Mouse (Mus musculus): ENCODE results near the gene Sap30bp. TPM values are rescaled to one million over a fixed set of nuclear protein-coding genes. Genes with fewer than 3 reads are reported as not detected.

The Sap30bp gene
- total RNA-seq (2021), result 10 to 100 TPM; 45.3 to 54.0 TPM
- long read RNA-seq, experiment 1, transcript Sap30bp-203 (11 exons, 3,654 nt), result major isoform, 30 of 81 reads
- long read RNA-seq, experiment 1, partial matches to known transcripts, result 1 of 81 reads
- long read RNA-seq, experiment 1, other reads (novel, unspliced or antisense), result 50 of 81 reads
- long read RNA-seq, experiment 2, transcript Sap30bp-203 (11 exons, 3,654 nt), result major isoform, 27 of 63 reads
- long read RNA-seq, experiment 2, partial matches to known transcripts, result 0 of 63 reads
- long read RNA-seq, experiment 2, other reads (novel, unspliced or antisense), result 36 of 63 reads

- DNase-seq (ENCODE audit: low spot score in 2 of 2), result peak; percentile 98 to 99
Observed at GRCm38 (mm10) chr11:115933108-115933746, at the start of gene Sap30bp, which contains the start of gene Recql5. TSS of gene Sap30bp (plus strand) at chr11:115933282. TSS of gene Recql5 (minus strand) at chr11:115933477.

- DNase-seq (ENCODE audit: low spot score in 2 of 2), result no peak
Observed at GRCm38 (mm10) chr11:115884361-115884760, 48.7 kb upstream of the Sap30bp start.

- no peak for DNase-seq (ENCODE audit: low spot score in 2 of 2)
Observed at GRCm38 (mm10) chr11:115885281-115885680, 47.8 kb upstream of the Sap30bp start.

DNA sequence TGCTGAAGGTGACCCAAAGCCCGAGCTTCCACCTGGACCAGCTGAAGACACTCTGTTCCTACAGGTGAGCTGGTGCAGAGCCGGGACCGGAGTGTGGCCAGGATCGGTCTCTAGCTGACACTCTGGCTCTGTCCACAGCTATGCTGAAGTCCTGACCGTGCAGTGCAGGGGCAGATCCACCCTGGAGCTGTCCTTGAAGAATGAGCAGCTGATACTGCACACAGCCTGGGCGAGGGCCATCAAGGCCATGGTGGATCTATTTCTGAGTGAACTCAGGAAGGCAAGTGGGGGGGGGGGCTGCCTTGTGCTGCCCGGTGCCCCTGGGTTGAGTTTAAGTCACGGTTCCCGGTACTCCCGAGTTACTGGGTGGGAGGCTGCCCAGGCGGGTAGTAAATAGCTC lies 46.6 kb upstream of the Sap30bp start:
- no peak for DNase-seq (ENCODE audit: low spot score in 2 of 2)

GRCm38 (mm10) chr11:115888020-115888419 lies 45.1 kb upstream of the Sap30bp start:
- DNase-seq (ENCODE audit: low spot score in 2 of 2), result no peak

- DNase-seq (ENCODE audit: low spot score in 2 of 2), result no peak
Observed at GRCm38 (mm10) chr11:115889159-115889558, 43.9 kb upstream of the Sap30bp start.

- no peak for DNase-seq (ENCODE audit: low spot score in 2 of 2)
Observed at GRCm38 (mm10) chr11:115892213-115892612, 40.9 kb upstream of the Sap30bp start.

DNA sequence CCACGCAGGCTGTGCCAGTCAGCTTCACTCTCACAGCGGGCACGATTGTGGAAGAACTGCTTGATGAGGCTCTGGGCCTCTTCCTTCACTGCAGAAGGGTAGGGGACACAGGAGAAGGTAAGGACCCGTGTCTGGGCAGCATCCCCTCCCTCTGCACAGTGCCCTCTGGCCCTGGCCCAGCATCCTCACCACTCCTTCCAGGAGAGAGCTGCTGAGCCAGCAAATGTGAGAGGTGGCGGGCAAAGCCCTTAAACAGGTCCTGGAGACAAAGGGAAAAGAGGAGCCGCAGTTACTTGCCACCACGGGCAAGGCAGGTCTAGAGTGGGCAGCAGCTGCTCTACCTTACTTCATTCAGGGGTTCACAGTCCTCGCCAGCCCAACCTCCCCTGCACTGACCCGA lies 40.0 kb upstream of the Sap30bp start:
- DNase-seq (ENCODE audit: low spot score in 2 of 2), result no peak

GRCm38 (mm10) chr11:115894755-115895520 lies 38.1 kb upstream of the Sap30bp start:
- DNase-seq (ENCODE audit: low spot score in 2 of 2), result no peak

DNA sequence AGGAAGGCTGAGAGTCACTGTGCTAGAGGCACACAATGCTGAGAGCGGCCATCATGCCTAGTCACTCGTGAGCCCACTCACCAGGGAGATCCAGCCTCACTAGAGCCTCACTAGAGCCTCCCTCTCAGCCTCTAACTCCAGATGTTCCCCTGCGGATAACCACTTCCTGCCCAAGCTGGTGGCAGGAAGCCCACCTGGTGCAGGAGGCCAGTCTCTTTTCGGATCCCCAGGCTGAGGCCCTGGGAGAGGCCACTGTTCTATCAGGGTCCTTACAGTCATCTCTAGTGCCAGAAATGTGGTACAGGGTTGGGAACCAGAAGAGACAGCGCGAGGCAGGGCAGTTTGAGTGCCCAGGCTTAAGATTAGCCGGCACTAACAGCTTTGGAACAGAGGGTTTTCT lies 34.6 kb upstream of the Sap30bp start:
- DNase-seq (ENCODE audit: low spot score in 2 of 2), result no peak

- DNase-seq (ENCODE audit: low spot score in 2 of 2), result peak; percentile 32 to 51
Observed at GRCm38 (mm10) chr11:115898886-115899285, 34.2 kb upstream of the Sap30bp start.

DNA sequence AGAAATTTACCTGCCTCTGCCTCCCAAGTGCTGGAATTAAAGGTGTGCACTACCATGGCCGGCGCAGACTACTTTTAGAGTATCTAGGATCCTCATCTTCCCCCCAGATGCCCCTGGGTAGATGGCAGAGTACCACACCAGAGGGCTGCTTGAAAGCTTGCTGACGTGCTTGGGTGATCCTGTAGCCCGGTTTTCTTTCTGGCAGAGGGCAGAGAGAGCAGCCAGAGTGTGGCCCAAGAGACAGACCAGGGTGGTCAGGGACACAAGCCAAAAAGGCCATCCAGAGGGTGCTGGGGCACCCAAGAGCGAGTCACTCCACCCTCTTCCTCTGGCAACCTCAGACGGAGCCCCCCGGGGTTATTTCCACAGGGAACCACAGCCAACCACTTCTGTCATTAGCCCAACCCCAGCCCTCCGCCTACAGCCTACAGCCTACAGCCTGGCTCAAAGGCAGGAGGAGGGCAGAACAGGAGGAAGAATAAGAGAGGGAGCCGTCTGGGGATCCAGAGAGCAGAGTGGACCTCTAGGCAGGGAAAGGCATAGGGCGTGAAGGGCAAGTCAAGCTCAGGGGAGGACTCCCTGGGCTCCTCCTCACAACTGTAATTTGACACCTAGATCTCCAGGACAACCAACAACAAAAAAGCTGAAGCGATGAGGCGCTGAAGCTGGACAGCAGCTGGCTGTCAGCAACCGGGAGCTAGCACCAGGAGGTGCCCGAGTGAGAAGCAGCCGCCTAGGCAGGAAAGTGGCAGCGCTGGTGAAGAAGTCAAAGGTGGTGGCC lies 33.4 kb upstream of the Sap30bp start, which contains the start of gene Smim5:
Gene Smim5 (plus strand): TSS at position 481 of the 781 bp plus-strand sequence.
- no peak for DNase-seq (ENCODE audit: low spot score in 2 of 2)

GRCm38 (mm10) chr11:115900561-115901337 lies 32.3 kb upstream of the Sap30bp start:
- no peak for DNase-seq (ENCODE audit: low spot score in 2 of 2)

DNA sequence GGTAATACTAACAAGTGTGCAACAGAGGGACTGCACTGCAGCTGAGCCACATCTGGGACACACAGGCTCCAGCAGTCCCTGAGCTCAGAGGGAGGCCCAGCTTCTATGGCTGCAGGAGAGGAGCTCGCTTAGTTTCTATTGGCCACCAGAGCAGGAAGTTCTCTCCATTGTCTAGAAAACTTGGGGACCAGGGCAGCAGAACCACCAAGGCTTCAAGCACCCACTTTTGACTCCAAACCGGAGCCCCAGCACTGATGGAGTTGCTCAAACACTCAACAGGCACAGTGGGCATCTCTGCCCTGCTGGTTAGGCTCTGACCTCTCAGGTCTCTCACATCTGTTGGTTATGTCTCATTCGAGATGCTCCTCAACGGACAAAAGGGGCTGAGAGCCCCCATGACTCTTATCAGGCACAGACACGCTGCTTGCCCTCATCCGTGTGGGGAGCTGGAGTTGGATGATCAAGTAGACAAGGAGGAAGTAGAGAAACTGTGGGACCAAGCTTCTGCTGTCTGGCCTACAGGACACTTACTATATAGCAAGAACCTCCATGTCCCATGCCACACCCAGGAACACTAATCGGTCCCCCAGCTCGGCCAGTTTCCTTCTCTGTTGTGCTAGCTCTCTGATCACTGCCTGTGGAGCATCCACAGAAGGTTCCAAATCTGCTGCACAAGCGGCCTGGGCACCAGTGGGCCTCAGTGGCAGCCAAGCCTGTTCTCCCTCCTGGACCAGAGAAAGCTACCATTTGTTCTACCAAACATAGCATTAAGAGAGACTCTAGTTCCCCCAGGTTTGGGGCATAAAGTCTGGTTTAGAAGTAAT lies 31.5 kb upstream of the Sap30bp start:
- DNase-seq (ENCODE audit: low spot score in 2 of 2), result no peak

- no peak for DNase-seq (ENCODE audit: low spot score in 2 of 2)
Observed at GRCm38 (mm10) chr11:115902177-115902576, 30.9 kb upstream of the Sap30bp start.

GRCm38 (mm10) chr11:115902831-115903230 lies 30.3 kb upstream of the Sap30bp start:
- no peak for DNase-seq (ENCODE audit: low spot score in 2 of 2)

DNA sequence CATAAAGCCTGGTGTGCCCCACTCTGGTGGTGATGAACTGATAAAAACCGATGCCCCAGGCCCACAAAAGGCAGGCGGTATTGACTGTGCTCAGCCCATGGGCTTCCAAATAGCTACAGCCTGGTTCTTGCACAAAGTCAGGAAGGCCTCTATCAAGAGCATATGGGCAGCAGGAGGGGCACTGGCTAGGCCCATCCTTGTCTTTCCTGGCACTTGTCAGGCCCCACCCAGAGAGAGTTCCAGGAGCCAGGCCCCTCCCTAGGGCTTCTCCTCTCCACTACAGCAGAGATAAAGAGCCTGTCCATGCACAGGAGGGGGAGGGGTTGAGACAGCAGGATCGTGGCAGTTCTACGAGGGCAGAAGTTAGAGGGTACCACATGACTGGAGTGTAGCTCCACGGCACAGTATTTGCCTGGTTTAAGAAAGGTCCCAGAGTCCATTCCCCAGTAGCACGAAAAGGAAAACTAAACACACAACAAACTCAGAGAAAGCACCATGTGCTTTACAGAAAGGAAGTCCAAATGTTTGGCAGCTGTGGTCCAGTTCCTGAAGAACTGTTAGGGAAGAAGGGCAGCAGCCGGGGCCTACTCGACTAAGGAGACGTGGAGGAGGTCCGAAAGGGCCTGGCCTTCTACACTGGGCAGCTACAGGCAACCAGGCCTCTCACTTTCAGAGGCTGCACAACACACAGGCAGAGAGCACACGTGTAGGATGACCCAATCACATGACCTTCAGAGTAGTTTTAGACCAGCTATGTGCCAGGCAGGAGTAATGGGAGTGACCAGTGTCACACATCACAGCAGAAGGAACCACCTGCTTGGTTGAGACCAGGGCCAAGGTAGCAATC lies 29.5 kb upstream of the Sap30bp start:
- no peak for DNase-seq (ENCODE audit: low spot score in 2 of 2)

DNA sequence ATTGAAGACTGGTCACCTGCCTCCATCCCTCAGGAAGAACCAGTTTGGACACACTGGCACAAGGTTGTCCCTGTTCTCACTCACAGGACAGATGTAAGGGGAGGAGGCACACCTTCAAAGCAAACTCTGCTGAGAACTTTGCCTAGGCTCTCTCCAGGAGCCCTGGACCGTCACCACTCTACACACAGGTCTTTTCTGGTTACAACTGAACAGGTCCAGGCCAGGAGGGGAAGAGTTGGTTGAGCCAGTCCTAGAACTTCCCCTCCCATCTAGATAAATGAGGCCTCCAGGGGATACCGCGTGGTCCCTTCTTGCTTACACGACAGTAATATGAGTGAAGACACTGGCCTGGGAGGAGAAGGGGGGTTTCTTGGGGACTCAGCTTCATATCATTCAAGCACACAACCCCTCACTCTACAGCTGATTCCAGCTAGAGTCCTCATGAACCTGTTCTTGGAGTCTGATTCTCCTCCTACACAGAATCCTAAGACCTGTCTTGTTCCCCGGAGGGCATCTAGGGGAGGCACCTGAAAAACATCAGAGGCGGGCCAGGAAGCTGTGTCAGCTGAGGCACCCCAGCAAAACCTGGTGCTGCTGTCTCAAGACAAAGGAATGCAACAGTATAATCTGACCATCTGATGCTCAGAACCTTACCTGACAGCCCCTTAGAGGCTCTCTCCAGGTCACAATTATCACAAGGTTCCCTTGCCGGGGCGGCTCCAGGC lies 28.7 kb upstream of the Sap30bp start:
- no peak for DNase-seq (ENCODE audit: low spot score in 2 of 2)
